Mouse (Mus musculus): Measurements from ENCODE around the gene Rbm19. TPM values are rescaled to one million over a fixed set of nuclear protein-coding genes. Genes with fewer than 3 reads are reported as not detected.

Gene Rbm19
- polyA plus RNA-seq, 1 experiment, result 10.0 TPM

- WGBS, result 55% methylated on average over 11 of the region's 11 CpGs
- no peak overlapping the region for H3K4me3 ChIP-seq (replicated peaks; ENCODE audit: extremely low read depth, low read depth, low read length)
- TF ChIP-seq CTCF (IDR thresholded peaks at IDR 0.05; ENCODE audit: insufficient read depth, low read length), result no peak
- TF ChIP-seq POLR2A (IDR thresholded peaks at IDR 0.05; ENCODE audit: borderline replicate concordance, extremely low read depth, low read depth, low read length), result no peak
- no peaks in the 10 kb centered on the region for H3K4me1 ChIP-seq (ENCODE audit: control insufficient read depth, insufficient read depth, low read length)
- no peak for DNase-seq
Observed at GRCm38 (mm10) chr5:120235571-120235970, 119.3 kb downstream of the Rbm19 start.

- H3K4me1 ChIP-seq (ENCODE audit: control insufficient read depth, insufficient read depth, low read length), result no peaks in the 10 kb centered on the region
- TF ChIP-seq CTCF (IDR thresholded peaks at IDR 0.05; ENCODE audit: insufficient read depth, low read length), result no peak
- TF ChIP-seq POLR2A (IDR thresholded peaks at IDR 0.05; ENCODE audit: borderline replicate concordance, extremely low read depth, low read depth, low read length), result no peak
- H3K4me3 ChIP-seq (replicated peaks; ENCODE audit: extremely low read depth, low read depth, low read length), result no peak overlapping the region
- no peak for DNase-seq
- 88% methylated on average over 7 of the region's 7 CpGs for WGBS
Observed at GRCm38 (mm10) chr5:120240071-120240470, 123.8 kb downstream of the Rbm19 start.

- TF ChIP-seq POLR2A (IDR thresholded peaks at IDR 0.05; ENCODE audit: borderline replicate concordance, extremely low read depth, low read depth, low read length), result no peak
- TF ChIP-seq CTCF (IDR thresholded peaks at IDR 0.05; ENCODE audit: insufficient read depth, low read length), result no peak
- 48% methylated on average over 5 of the region's 5 CpGs for WGBS
- H3K4me3 ChIP-seq (replicated peaks; ENCODE audit: extremely low read depth, low read depth, low read length), result no peak overlapping the region
- no peak for DNase-seq
- H3K4me1 ChIP-seq (ENCODE audit: control insufficient read depth, insufficient read depth, low read length), result no peaks in the 10 kb centered on the region
Observed at GRCm38 (mm10) chr5:120245336-120245735, 129.1 kb downstream of the Rbm19 start.
